Mouse (Mus musculus): Measurements from ENCODE around the gene Il1rapl2. TPM values are rescaled to one million over a fixed set of nuclear protein-coding genes. Genes with fewer than 3 reads are reported as not detected.

The Il1rapl2 gene
- total and polyA plus RNA-seq, 3 experiments: not detected

GRCm38 (mm10) chrX:138104668-138105067, 534.3 kb downstream of the Il1rapl2 start:
- DNase-seq (ENCODE audit: extremely low read depth): no peak
- H3K27ac ChIP-seq (ENCODE audit: insufficient read depth, low read depth): no peak overlapping the region
- no peak overlapping the region for H3K4me3 ChIP-seq (replicated peaks in 1 of 3; ENCODE audit: low read depth in 2 of 3, low read length in 2 of 3, poor library complexity in 1 of 3)
- in situ Hi-C loops (cut with MboI; ENCODE audit: low pct_ligation_motif_present, low pct_unique_long_range_greater_than_20kb, low sequenced_read_pairs): no loop called here
- H3K4me2 ChIP-seq (ENCODE audit: insufficient read depth, low read depth, poor library complexity, severe bottlenecking): no peak overlapping the region
- no peaks in the 10 kb centered on the region for H3K27me3 ChIP-seq (replicated peaks)
- no peak for TF ChIP-seq MYC (IDR thresholded peaks at IDR 0.05; ENCODE audit: low read depth, low read length)
- no peak for TF ChIP-seq CHD2 (IDR thresholded peaks at IDR 0.05; ENCODE audit: low read length)
- no peak for TF ChIP-seq GABPA (IDR thresholded peaks at IDR 0.05; ENCODE audit: insufficient replicate concordance, low read depth, low read length)
- no peak for TF ChIP-seq IRF4 (IDR thresholded peaks at IDR 0.05; ENCODE audit: low read depth, low read length)
- no peak for TF ChIP-seq ZKSCAN1 (IDR thresholded peaks at IDR 0.05; ENCODE audit: borderline replicate concordance, low read depth, low read length)
- no peaks in the 10 kb centered on the region for H3K9me3 ChIP-seq (replicated peaks; ENCODE audit: low read length)
- no peak overlapping the region for H3K9ac ChIP-seq (ENCODE audit: insufficient read depth, low read depth)
- H3K4me1 ChIP-seq (ENCODE audit: control insufficient read depth in 1 of 2, insufficient read depth in 2 of 2): no peaks in the 10 kb centered on the region
- dilution Hi-C loops (cut with MboI; ENCODE audit: extremely low pct_ligation_motif_present, extremely low pct_unique_long_range_greater_than_20kb, low sequenced_read_pairs): no loop called here
- no peaks in the 10 kb centered on the region for H3K79me2 ChIP-seq (replicated peaks; ENCODE audit: control insufficient read depth, extremely low read depth, insufficient read depth, poor library complexity, severe bottlenecking)
- no peaks in the 10 kb centered on the region for H3K36me3 ChIP-seq (replicated peaks in 1 of 2; ENCODE audit: control insufficient read depth in 1 of 2, insufficient read depth in 1 of 2, low read length in 1 of 2)

- in situ Hi-C loops (cut with MboI; ENCODE audit: low pct_ligation_motif_present, low pct_unique_long_range_greater_than_20kb, low sequenced_read_pairs): no loop called here
- H3K4me3 ChIP-seq (replicated peaks in 1 of 3; ENCODE audit: low read depth in 2 of 3, low read length in 2 of 3, poor library complexity in 1 of 3): no peak overlapping the region
- peak; percentile 36 for DNase-seq (ENCODE audit: extremely low read depth)
Measured at GRCm38 (mm10) chrX:138170146-138170545, 599.7 kb downstream of the Il1rapl2 start.

GRCm38 (mm10) chrX:138209480-138209879, 639.1 kb downstream of the Il1rapl2 start, which contains the start of gene Tex13a:
Gene Tex13a, minus strand, starts transcription at chrX:138209580.
- no peak for TF ChIP-seq POLR2AphosphoS2 (IDR thresholded peaks at IDR 0.05; ENCODE audit: low read depth, low read length)
- Histone ChIP-seq H3K79me2 (replicated peaks; ENCODE audit: control insufficient read depth, extremely low read depth, insufficient read depth, poor library complexity, severe bottlenecking) (no peaks in the 10 kb centered on the region), H3K27ac (ENCODE audit: insufficient read depth, low read depth) (no peak within 1 kb of the TSS), H3K4me1 (ENCODE audit: control insufficient read depth in 1 of 2, insufficient read depth in 2 of 2) (no peaks in the 10 kb centered on the region), H3K4me3 (replicated peaks in 1 of 3; ENCODE audit: low read depth in 2 of 3, low read length in 2 of 3, poor library complexity in 1 of 3) (no peak within 1 kb of the TSS), H3K36me3 (replicated peaks in 1 of 2; ENCODE audit: control insufficient read depth in 1 of 2, insufficient read depth in 1 of 2, low read length in 1 of 2) (no peaks in the 10 kb centered on the region), H3K4me2 (ENCODE audit: insufficient read depth, low read depth, poor library complexity, severe bottlenecking) (no peak within 1 kb of the TSS), H3K9ac (ENCODE audit: insufficient read depth, low read depth) (no peak within 1 kb of the TSS), H3K27me3 (replicated peaks) (no peaks in the 10 kb centered on the region), H3K9me3 (replicated peaks; ENCODE audit: low read length) (no peaks in the 10 kb centered on the region)
- dilution Hi-C loops (cut with MboI; ENCODE audit: extremely low pct_ligation_motif_present, extremely low pct_unique_long_range_greater_than_20kb, low sequenced_read_pairs): no loop called here
- DNase-seq (ENCODE audit: extremely low read depth): no peak
- in situ Hi-C loops (cut with MboI; ENCODE audit: low pct_ligation_motif_present, low pct_unique_long_range_greater_than_20kb, low sequenced_read_pairs): no loop called here

More at GRCm38 (mm10) chrX:138170146-138170545, 599.7 kb downstream of the Il1rapl2 start:
- H3K9ac ChIP-seq (ENCODE audit: insufficient read depth, low read depth): no peak overlapping the region
- no peaks in the 10 kb centered on the region for H3K9me3 ChIP-seq (replicated peaks; ENCODE audit: low read length)
- H3K79me2 ChIP-seq (replicated peaks; ENCODE audit: control insufficient read depth, extremely low read depth, insufficient read depth, poor library complexity, severe bottlenecking): no peaks in the 10 kb centered on the region
- dilution Hi-C loops (cut with MboI; ENCODE audit: extremely low pct_ligation_motif_present, extremely low pct_unique_long_range_greater_than_20kb, low sequenced_read_pairs): no loop called here
- H3K27ac ChIP-seq (ENCODE audit: insufficient read depth, low read depth): no peak overlapping the region
- no peaks in the 10 kb centered on the region for H3K36me3 ChIP-seq (replicated peaks in 1 of 2; ENCODE audit: control insufficient read depth in 1 of 2, insufficient read depth in 1 of 2, low read length in 1 of 2)
- H3K4me1 ChIP-seq (ENCODE audit: control insufficient read depth in 1 of 2, insufficient read depth in 2 of 2): no peaks in the 10 kb centered on the region
- no peak overlapping the region for H3K4me2 ChIP-seq (ENCODE audit: insufficient read depth, low read depth, poor library complexity, severe bottlenecking)
- no peaks in the 10 kb centered on the region for H3K27me3 ChIP-seq (replicated peaks)
- TF ChIP-seq IRF4 (IDR thresholded peaks at IDR 0.05; ENCODE audit: low read depth, low read length): no peak
- no peak for TF ChIP-seq ZC3H11A (IDR thresholded peaks at IDR 0.05; ENCODE audit: low read depth, low read length)
- peak in 1 of 2 experiments; percentile 49; a peak in 2 of 4 replicates for TF ChIP-seq CTCF (conservative IDR thresholded peaks at IDR 0.05 in 1 of 2, IDR thresholded peaks at IDR 0.05 in 1 of 2; ENCODE audit: low read depth in 2 of 2, low read length in 2 of 2)
- TF ChIP-seq PAX5 (IDR thresholded peaks at IDR 0.05; ENCODE audit: low read length): no peak
- TF ChIP-seq MAFK (IDR thresholded peaks at IDR 0.05; ENCODE audit: insufficient replicate concordance, low read length): no peak
- peak; percentile 26; the same call in 1 of the 2 replicates for TF ChIP-seq SMC3 (IDR thresholded peaks at IDR 0.05; ENCODE audit: low read depth, low read length)
- TF ChIP-seq RAD21 (IDR thresholded peaks at IDR 0.05; ENCODE audit: low read depth, low read length): peak; percentile 55
- no peak for TF ChIP-seq POLR2AphosphoS2 (IDR thresholded peaks at IDR 0.05; ENCODE audit: low read depth, low read length)
- no peak for TF ChIP-seq MXI1 (IDR thresholded peaks at IDR 0.05; ENCODE audit: low read depth, low read length)

Measured in CH12.LX (cell line).